Mouse (Mus musculus): ENCODE results near the gene Agbl4. TPM values are rescaled to one million over a fixed set of nuclear protein-coding genes. Genes with fewer than 3 reads are reported as not detected.
"Not testable (repeated sequence)": the region's sequence is repeated elsewhere in the genome, so short reads cannot be mapped to it uniquely, and the experiment has no call there.

Gene Agbl4
- polyA plus RNA-seq, 1 experiment, result not detected

DNA sequence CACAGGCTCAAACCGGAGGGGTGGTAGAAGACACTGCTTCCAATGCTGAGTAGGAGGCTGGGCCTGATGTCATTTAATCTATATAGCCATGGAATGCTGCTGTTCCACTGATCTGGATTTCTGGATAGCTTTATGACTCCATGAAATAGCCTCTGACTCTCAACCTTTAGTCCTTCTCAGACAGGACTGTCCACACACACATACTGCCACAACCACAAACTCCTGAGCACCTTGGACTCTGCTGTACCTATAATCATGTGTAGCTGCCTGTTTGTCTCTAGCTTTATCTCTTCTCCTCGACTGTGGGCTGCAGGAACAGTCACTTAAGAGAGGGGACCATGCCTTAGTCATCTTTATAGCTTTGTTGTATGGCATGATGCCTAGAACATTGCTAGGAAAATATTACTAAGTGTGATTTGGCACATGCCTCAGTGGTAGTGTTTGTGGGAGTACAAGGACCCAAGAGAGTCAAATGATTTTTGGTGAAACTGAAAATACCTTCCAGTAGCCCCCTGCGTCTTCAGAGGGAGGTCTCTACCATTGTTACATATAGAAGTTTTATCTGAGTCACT is 817.8 kb downstream of the Agbl4 start:
- H3K36me3 ChIP-seq (replicated peaks; ENCODE audit: low read length), result no peaks in the 10 kb centered on the region
- no peaks in the 10 kb centered on the region for H3K4me1 ChIP-seq
- H3K9me3 ChIP-seq, result no peaks in the 10 kb centered on the region
- TF ChIP-seq GATA1 (IDR thresholded peaks at IDR 0.05; ENCODE audit: borderline replicate concordance, low read length), result no peak
- TF ChIP-seq FLI1 (IDR thresholded peaks at IDR 0.05; ENCODE audit: low read length), result no peak
- no peak overlapping the region for H3K4me3 ChIP-seq (replicated peaks)
- no peaks in the 10 kb centered on the region for H3K27me3 ChIP-seq (replicated peaks)

DNA sequence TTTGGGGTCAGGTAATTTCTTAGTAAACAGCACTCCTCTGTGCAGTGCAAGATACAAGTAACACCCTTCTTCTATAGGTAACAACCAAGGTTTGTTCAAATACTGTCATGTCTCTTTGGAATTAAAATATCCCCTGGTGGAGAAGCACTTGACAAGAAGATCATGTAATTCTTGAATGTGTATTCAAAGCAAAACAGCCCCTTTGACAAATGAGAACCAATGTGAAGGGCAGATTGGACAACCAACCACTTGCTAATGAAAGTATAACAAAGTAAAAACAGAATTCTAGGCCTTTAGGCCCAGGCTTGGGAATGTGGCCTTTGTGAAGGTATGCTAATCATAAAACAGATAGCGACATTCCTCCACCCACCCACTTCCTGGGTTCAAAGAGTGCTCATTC is 821.6 kb downstream of the Agbl4 start:
- not testable (repeated sequence) for H3K27me3 ChIP-seq (replicated peaks); H3K4me3 ChIP-seq (replicated peaks); H3K36me3 ChIP-seq (replicated peaks; ENCODE audit: low read length); H3K4me1 ChIP-seq; H3K9me3 ChIP-seq

DNA sequence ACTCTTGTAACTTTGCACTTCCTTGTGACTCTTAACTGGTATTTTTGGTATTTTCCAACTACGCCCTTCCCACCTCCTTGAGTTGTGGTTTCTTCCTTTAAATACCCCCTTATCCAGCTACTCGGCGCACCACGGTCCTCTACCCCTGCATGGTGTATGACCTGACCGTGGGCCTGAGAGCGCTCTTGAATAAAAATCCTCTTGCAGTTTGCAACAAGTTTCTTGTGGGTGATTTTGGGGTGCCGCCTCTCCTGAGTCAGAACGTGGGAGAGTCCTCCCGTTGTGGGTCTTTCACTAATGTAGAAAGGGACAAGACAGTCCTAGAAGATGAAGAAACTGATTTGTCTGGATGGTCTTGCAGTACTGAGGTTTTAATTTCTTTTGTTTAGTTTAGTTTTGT is 822.1 kb downstream of the Agbl4 start:
- not testable (repeated sequence) for H3K4me3 ChIP-seq (replicated peaks); H3K4me1 ChIP-seq; H3K9me3 ChIP-seq; H3K27me3 ChIP-seq (replicated peaks); H3K36me3 ChIP-seq (replicated peaks; ENCODE audit: low read length)

GRCm38 (mm10) chr4:111233849-111234248 is 836.4 kb downstream of the Agbl4 start:
- no peaks in the 10 kb centered on the region for H3K4me1 ChIP-seq
- H3K9me3 ChIP-seq, result no peaks in the 10 kb centered on the region
- H3K4me3 ChIP-seq (replicated peaks), result no peak overlapping the region
- H3K27me3 ChIP-seq (replicated peaks), result no peaks in the 10 kb centered on the region
- TF ChIP-seq FLI1 (IDR thresholded peaks at IDR 0.05; ENCODE audit: low read length) (no peak), GATA1 (IDR thresholded peaks at IDR 0.05; ENCODE audit: borderline replicate concordance, low read length) (no peak)
- no peaks in the 10 kb centered on the region for H3K36me3 ChIP-seq (replicated peaks; ENCODE audit: low read length)

GRCm38 (mm10) chr4:111251917-111252316 is 854.5 kb downstream of the Agbl4 start:
- H3K9me3 ChIP-seq, result no peaks in the 10 kb centered on the region
- H3K4me1 ChIP-seq, result peaks cover 4% of the 10 kb centered on the region; the same call in 1 of the 2 replicates
- TF ChIP-seq GATA1 (IDR thresholded peaks at IDR 0.05; ENCODE audit: borderline replicate concordance, low read length) (no peak), FLI1 (IDR thresholded peaks at IDR 0.05; ENCODE audit: low read length) (no peak)
- no peaks in the 10 kb centered on the region for H3K27me3 ChIP-seq (replicated peaks)
- H3K36me3 ChIP-seq (replicated peaks; ENCODE audit: low read length), result no peaks in the 10 kb centered on the region
- no peak overlapping the region for H3K4me3 ChIP-seq (replicated peaks)

DNA sequence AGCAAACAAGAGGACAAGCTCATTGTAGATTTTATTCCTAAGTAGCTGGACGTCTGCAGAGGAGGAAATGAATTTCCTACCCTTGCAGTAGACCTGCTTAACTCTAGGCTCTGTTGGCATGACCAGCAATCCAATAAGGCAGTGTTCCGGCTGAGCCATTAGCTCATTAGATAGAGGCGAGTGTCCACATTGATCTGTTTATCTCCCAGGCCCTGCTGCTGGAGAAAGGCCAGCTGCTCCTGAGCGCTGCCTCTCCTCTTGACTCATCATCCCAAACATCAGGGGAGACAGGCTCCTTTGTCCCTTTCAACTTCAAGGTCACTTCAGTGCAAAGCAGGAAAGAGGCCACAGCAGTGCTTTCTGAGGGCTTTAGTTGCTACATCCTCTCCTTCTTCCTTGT is 858.0 kb downstream of the Agbl4 start:
- Histone ChIP-seq H3K4me1 (peaks cover 4% of the 10 kb centered on the region; the same call in 1 of the 2 replicates), H3K4me3 (replicated peaks) (no peak overlapping the region), H3K36me3 (replicated peaks; ENCODE audit: low read length) (no peaks in the 10 kb centered on the region), H3K27me3 (replicated peaks) (no peaks in the 10 kb centered on the region), H3K9me3 (no peaks in the 10 kb centered on the region)
- TF ChIP-seq FLI1 (IDR thresholded peaks at IDR 0.05; ENCODE audit: low read length), result no peak
- no peak for TF ChIP-seq GATA1 (IDR thresholded peaks at IDR 0.05; ENCODE audit: borderline replicate concordance, low read length)

- Histone ChIP-seq H3K9me3 (no peaks in the 10 kb centered on the region), H3K4me3 (replicated peaks) (no peak overlapping the region), H3K27me3 (replicated peaks) (no peaks in the 10 kb centered on the region), H3K4me1 (peaks cover 4% of the 10 kb centered on the region; the same call in 1 of the 2 replicates), H3K36me3 (replicated peaks; ENCODE audit: low read length) (no peaks in the 10 kb centered on the region)
- TF ChIP-seq FLI1 (IDR thresholded peaks at IDR 0.05; ENCODE audit: low read length), result no peak
- TF ChIP-seq GATA1 (IDR thresholded peaks at IDR 0.05; ENCODE audit: borderline replicate concordance, low read length), result no peak
Measured at GRCm38 (mm10) chr4:111256931-111257330, 859.5 kb downstream of the Agbl4 start.

- no peaks in the 10 kb centered on the region for H3K36me3 ChIP-seq (replicated peaks; ENCODE audit: low read length)
- 0 out of 2 replicates have a peak, but pooled peaks cover 2% of the 10 kb centered on the region for H3K9me3 ChIP-seq
- H3K27me3 ChIP-seq (replicated peaks), result no peaks in the 10 kb centered on the region
- no peak overlapping the region for H3K4me3 ChIP-seq (replicated peaks)
- no peaks in the 10 kb centered on the region for H3K4me1 ChIP-seq
- no peak for TF ChIP-seq FLI1 (IDR thresholded peaks at IDR 0.05; ENCODE audit: low read length)
- TF ChIP-seq GATA1 (IDR thresholded peaks at IDR 0.05; ENCODE audit: borderline replicate concordance, low read length), result no peak
Measured at GRCm38 (mm10) chr4:111280936-111281335, 883.5 kb downstream of the Agbl4 start.

- Histone ChIP-seq H3K4me1 (no peaks in the 10 kb centered on the region), H3K4me3 (replicated peaks) (no peak overlapping the region), H3K36me3 (replicated peaks; ENCODE audit: low read length) (no peaks in the 10 kb centered on the region), H3K9me3 (no peaks in the 10 kb centered on the region), H3K27me3 (replicated peaks) (no peaks in the 10 kb centered on the region)
- TF ChIP-seq FLI1 (IDR thresholded peaks at IDR 0.05; ENCODE audit: low read length), result no peak
- TF ChIP-seq GATA1 (IDR thresholded peaks at IDR 0.05; ENCODE audit: borderline replicate concordance, low read length), result no peak
Measured at GRCm38 (mm10) chr4:111281836-111282235, 884.4 kb downstream of the Agbl4 start.

GRCm38 (mm10) chr4:111284625-111285024 is 887.2 kb downstream of the Agbl4 start:
- no peaks in the 10 kb centered on the region for H3K36me3 ChIP-seq (replicated peaks; ENCODE audit: low read length)
- H3K9me3 ChIP-seq, result no peaks in the 10 kb centered on the region
- TF ChIP-seq FLI1 (IDR thresholded peaks at IDR 0.05; ENCODE audit: low read length), result no peak
- no peak for TF ChIP-seq GATA1 (IDR thresholded peaks at IDR 0.05; ENCODE audit: borderline replicate concordance, low read length)
- no peaks in the 10 kb centered on the region for H3K4me1 ChIP-seq
- no peaks in the 10 kb centered on the region for H3K27me3 ChIP-seq (replicated peaks)
- no peak overlapping the region for H3K4me3 ChIP-seq (replicated peaks)

All from megakaryocyte, embryonic 14.5 days (primary cell).